Mouse (Mus musculus) granulocyte monocyte progenitor cell, adult 5-6 weeks (primary cell): Measurements from ENCODE around the gene Eno2. TPM values are rescaled to one million over a fixed set of nuclear protein-coding genes. Genes with fewer than 3 reads are reported as not detected.
"Not testable (repeated sequence)": the region's sequence is repeated elsewhere in the genome, so short reads cannot be mapped to it uniquely, and the experiment has no call there.

Experiments used
- ATAC-seq: replicated peaks from 2 replicates; pipeline ENCODE4 v1.8.0; 2016; ENCODE audit warnings: mild to moderate bottlenecking, moderate TSS enrichment, inconsistent platforms; ENCODE audit not compliant: poor library complexity, severe bottlenecking
- total RNA-seq, 2 experiments: library from RNA; stranded (forward) in 1 of 2; stranded (reverse) in 1 of 2; fragments of 200-712, 200-1000 nt in 1 of 2; fragments of >200 nt in 1 of 2; fragmentation: Nextera tagmentation in 1 of 2; gene quantifications; 2 replicates each; pipeline ENCODE4 v1.2.3; 2014 to 2017

The Eno2 gene
- total RNA-seq, 2 experiments from 2014 or later = not detected

DNA sequence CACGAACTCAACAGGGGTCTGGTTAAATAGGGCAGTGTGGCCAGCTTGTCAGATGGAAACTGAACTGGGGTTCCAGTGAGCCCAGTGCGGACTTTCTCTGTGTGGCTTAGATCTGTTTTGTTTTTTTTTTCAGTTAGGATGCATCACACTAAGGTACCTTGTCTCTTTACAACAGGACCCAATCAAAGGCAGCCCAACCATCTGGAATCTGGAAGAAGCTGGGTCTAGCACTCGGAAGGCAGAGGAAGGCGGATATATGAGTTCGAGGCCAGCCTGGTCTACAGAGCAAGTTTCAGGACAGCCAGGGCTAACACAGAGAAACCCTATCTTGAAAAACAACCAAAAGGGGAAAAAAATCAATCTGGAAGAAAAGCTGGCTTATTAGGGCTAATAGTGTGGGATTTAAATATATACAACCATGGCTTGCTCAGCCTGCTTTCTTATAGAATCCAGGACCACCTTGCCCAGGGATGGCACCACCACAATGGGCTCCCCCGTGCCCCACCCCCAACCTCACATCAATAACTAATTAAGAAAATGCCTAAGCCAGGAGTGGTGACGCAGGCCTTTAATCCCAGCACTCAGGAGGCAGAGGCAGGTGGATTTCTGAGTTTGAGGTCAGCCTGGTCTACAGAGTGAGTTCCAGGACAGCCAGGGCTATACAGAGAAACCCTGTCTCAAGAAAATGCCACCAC is 37.1 kb upstream of the Eno2 start:
- no peak for ATAC-seq

DNA sequence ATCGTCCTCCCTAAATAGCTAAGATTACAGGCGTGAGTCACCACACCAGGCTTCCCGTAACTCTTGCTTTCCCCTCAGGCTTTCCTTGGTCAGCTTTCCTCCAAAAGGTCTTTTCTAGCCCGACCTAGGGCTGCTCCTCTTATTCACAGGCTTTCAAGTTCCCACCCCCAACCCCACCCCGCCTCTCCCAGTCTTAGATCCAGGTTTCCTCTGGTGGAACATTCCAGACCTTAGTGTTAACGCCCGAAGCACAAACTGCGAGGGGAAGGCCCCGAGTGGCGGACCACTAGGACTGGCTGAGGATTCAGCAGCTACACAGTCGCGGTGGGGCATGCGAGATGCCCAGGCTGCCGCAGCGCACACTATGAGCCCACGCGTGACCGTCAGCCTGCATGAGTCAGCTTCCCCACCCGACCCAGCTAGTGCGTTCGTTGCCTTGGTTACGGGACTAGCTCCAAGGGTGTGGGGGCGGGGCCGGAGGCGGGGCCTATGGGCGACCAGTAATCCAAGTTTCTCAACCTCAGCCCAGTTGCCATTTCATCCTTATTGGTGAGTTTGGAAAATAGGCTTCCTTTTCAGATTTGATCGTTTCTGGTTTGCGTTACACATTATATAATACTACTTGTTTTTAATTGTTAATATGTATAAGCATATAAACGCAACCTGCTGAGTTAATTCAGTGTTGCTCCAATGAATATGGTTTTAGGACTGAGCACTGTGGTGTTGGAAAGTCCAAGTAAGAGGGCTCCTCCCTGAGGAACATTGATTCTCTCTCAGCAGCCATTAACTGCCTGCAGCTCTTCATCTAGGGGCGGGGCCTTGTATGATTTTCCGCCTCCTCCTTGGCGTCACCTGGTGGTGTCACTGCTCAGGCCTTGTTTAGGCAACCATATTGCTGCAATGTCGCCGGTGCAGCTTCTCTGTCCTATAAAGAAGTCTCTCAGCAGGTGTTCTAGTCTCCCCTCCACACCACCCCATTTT is 36.2 kb upstream of the Eno2 start:
- ATAC-seq = peak; percentile 75

- ATAC-seq = no peak
These were observed 34.9 kb upstream of the Eno2 start for GRCm38 (mm10) chr6:124804341-124804740.

GRCm38 (mm10) chr6:124803691-124804090 is 34.2 kb upstream of the Eno2 start:
- not testable (repeated sequence) for ATAC-seq

- ATAC-seq = no peak
These were observed 33.6 kb upstream of the Eno2 start for GRCm38 (mm10) chr6:124803061-124803460.

DNA sequence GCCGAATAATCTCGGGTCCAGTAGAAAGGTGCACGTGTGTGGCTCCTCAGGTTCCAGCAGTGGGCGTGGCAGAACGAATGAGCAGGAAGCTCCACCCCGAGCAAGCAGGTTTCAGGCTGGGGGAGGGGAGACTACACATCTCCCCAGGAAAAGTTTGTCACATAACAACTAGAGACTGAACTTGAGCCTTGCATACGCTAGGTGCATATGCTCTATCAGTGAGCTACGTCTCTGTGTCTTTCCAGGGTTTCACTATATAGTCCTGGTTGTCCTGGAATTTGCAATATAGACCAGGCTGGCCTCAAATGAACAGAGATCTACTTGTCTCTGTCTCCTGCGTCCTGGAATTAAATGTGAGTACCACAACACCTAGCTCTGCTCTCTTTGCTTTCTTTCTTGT is 32.9 kb upstream of the Eno2 start:
- not testable (repeated sequence) for ATAC-seq

DNA sequence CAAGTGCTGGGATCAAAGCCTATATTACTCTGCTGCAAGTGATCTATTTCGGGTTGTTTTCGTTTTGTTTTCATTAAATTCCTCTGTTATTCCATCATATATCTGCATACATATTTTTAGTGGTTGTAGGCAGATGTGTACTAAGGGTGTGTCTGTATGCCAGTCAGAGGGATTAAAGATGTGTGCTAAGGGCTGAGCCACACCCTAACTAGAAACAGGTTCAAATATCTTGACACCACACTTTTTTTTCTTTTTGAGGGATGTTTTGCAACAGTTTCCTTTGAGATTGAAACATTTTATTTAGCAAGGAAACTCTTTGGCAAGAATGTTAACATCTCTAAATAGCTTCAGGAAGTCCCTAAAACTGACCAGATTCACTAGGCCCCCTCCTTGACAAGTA is 26.7 kb upstream of the Eno2 start:
- ATAC-seq = peak; percentile 35

GRCm38 (mm10) chr6:124795781-124796180 is 26.3 kb upstream of the Eno2 start:
- no peak for ATAC-seq

DNA sequence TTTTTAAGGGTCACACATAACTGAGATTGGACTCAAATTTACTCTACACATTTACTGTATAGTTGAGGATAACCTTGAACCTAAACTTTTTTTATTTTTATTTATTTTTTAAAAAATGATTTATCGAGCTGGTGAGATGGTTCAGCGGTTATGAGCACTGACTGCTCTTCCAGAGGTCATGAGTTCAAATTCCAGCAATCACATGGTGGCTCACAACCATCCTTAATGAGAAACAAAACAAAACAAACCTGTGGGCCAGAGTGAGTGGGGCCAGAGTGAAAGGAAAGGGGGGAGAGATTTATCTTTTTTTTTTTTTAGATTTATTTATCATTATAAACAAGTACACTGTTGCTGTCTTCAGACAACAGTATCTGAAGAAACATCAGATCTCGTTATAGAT is 22.4 kb upstream of the Eno2 start:
- no peak for ATAC-seq

- ATAC-seq = 0 out of 2 replicates have a peak, but pooled peaks have one; percentile 28
These were observed 20.6 kb upstream of the Eno2 start for GRCm38 (mm10) chr6:124790121-124790520.

- ATAC-seq = no peak
These were observed 20.0 kb upstream of the Eno2 start for GRCm38 (mm10) chr6:124789519-124789918.

GRCm38 (mm10) chr6:124787722-124788121 is 18.2 kb upstream of the Eno2 start:
- no peak for ATAC-seq

GRCm38 (mm10) chr6:124786756-124787420 is 17.4 kb upstream of the Eno2 start:
- peak; percentile 90 for ATAC-seq

GRCm38 (mm10) chr6:124782436-124782835 is 13.0 kb upstream of the Eno2 start:
- peak; percentile 46 for ATAC-seq

DNA sequence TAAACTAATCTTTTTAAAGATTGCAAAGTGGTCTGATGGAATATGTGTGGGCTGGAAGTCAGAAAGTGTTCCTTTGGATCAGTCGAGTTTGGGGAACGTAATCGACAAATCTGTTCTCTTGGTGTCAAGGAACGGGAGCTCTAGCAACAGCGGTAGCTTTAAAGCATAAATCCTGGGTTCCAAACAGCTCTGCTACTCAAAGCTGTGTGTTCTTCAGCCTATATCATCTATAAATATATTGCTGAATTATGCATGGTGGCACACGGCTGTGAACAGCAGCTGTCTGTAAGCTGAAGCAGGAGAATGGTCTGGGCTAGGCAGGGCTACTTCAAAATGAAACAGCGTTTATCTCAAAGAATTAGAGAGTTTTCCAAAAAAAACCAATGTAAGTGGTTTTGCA is 11.4 kb upstream of the Eno2 start:
- no peak for ATAC-seq

DNA sequence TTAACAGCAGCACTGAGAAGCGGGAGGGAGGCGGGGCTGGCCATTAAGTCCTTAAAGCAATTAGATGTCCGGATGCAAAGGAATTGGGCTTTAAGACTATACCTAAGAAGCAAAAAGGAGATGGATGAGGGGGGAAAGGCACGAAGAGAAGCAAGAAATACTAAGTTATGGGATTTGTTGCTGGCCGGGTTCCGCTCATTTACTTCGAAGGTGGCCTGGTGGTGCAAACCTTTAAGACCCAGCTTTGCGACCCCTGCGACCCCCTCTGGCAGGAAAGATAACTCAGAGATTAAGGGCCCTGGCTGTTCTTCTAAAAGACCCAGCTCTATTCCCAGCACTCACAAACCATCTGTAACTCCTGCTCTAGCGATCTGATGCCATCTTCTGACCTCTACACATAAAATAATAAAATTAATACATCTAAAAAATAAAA is 10.5 kb upstream of the Eno2 start:
- ATAC-seq = no peak

GRCm38 (mm10) chr6:124779222-124779983 is 9.9 kb upstream of the Eno2 start, which contains the start of gene Lrrc23:
Lrrc23 (minus strand) TSS chr6:124779727.
- ATAC-seq = peak; percentile 79

- no peak for ATAC-seq
These were observed 1.0 kb upstream of the Eno2 start for GRCm38 (mm10) chr6:124770511-124770910.

GRCm38 (mm10) chr6:124770013-124770412 is 540 bp upstream of the Eno2 start:
- no peak for ATAC-seq

DNA sequence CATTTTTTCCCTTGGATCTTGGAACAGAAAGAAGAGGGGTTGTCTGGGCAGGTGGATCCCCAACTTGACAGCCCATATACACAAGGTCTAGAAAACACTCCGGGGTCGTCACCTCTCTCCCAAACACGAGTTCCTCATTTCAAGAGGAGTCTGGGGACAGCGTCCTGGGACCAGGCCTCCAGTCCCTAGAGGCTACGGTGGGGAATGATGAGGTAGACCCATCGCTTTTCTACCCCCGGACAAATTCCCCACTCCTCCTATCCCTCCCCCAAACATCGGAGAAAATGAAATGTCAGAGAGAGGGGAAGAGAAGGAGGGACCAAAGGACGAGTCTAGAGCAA is 799 bp downstream of the Eno2 start:
- ATAC-seq = peak; percentile 50
